Mouse (Mus musculus) ES-Bruce4 (cell line): ENCODE results near the gene Gpcpd1.

ENCODE experiments used
- CTCF ChIP-seq: IDR thresholded peaks from one replicate; pipeline ENCODE4 v1.8.1; 2011; ENCODE audit warnings: low read depth, low read length
- EP300 ChIP-seq: IDR thresholded peaks from 2 replicates; pipeline ENCODE4 v1.6.1; 2011; ENCODE audit warnings: low read depth, low read length; ENCODE audit not compliant: insufficient read depth

GRCm38 (mm10) chr2:132515076-132515475 lies 72.5 kb downstream of the Gpcpd1 start:
- TF ChIP-seq EP300 (no peak), CTCF (no peak)
